Mouse (Mus musculus) lung, postnatal 0 days (tissue): ENCODE measurements around the gene Pias1.

Experiments
- CTCF ChIP-seq: IDR thresholded peaks from 2 replicates; pipeline ENCODE4 v1.5.1; 2016; ENCODE audit warnings: antibody characterized with exemption, mild to moderate bottlenecking
- EP300 ChIP-seq: IDR thresholded peaks from 2 replicates; pipeline ENCODE4 v1.6.1; 2016; ENCODE audit warnings: antibody characterized with exemption, mild to moderate bottlenecking, control low read depth

GRCm38 (mm10) chr9:62857216-62857615, 130.5 kb downstream of the Pias1 start:
- no peak for TF ChIP-seq CTCF
- no peak for TF ChIP-seq EP300
